Mouse (Mus musculus) brown adipose tissue, adult 24 weeks (tissue): ENCODE data around the gene Gab1. TPM values are rescaled to one million over a fixed set of nuclear protein-coding genes. Genes with fewer than 3 reads are reported as not detected.

Experiments
- H3K27ac ChIP-seq: fragments of 200-500 bp; replicated peaks from 2 replicates; pipeline ENCODE4 v1.5.1; 2012; ENCODE audit warnings: low read depth, mild to moderate bottlenecking, low read length
- H3K4me1 ChIP-seq: fragments of 200-500 bp; 2 replicates; pipeline ENCODE4 v1.6.1; 2012; ENCODE audit warnings: low read length, mixed read lengths; ENCODE audit not compliant: control insufficient read depth, insufficient read depth, insufficient read length
- H3K4me3 ChIP-seq: fragments of 200-500 bp; 2 replicates; pipeline ENCODE4 v1.5.1; 2012; ENCODE audit warnings: low read depth, mild to moderate bottlenecking, low read length, moderate library complexity; ENCODE audit not compliant: insufficient read depth
- polyA plus RNA-seq: library from polyadenylated mRNA; stranded (reverse); fragments of >200 nt; gene quantifications from 2 replicates; pipeline ENCODE4 v1.2.4, GENCODE M21; 2012; ENCODE audit not compliant: missing spikeins, insufficient read depth, insufficient read length

Gab1 gene
- polyA plus RNA-seq, 1 experiment, result 6.1 TPM

DNA sequence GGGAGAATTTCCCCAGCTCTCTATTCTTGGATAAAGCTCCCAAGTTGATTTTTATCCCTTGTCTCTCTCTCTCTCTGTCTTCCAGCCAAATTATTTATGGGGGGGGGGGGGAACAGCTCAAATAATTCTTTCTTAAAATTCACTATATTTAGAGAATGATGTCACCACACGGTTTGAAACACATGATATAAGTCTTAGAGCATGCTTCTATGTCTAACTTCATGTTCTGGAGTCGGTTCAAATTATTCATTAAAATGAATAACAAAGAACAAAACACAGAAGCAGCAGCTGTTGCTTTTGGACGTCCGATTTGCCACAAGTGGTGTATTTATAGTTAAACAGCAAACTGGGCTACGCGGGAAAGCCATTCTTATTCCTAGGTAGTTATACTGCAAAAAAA is 65.1 kb downstream of the Gab1 start:
- Histone ChIP-seq H3K4me1 (peaks cover 29% of the 10 kb centered on the region), H3K4me3 (no peak overlapping the region), H3K27ac (no peak overlapping the region)

- Histone ChIP-seq H3K27ac (peak overlapping the region; percentile 67), H3K4me1 (peaks cover 29% of the 10 kb centered on the region), H3K4me3 (0 out of 2 replicates have a peak overlapping the region, but pooled peaks have one; percentile 19)
These were observed 66.1 kb downstream of the Gab1 start for GRCm38 (mm10) chr8:80814087-80814791.

- H3K27ac ChIP-seq, result peak overlapping the region; percentile 67
- peaks cover 35% of the 10 kb centered on the region for H3K4me1 ChIP-seq
- H3K4me3 ChIP-seq, result no peak overlapping the region
These were observed 66.9 kb downstream of the Gab1 start for GRCm38 (mm10) chr8:80813439-80813838.

- Histone ChIP-seq H3K4me1 (peaks cover 38% of the 10 kb centered on the region), H3K4me3 (no peak overlapping the region), H3K27ac (peak overlapping the region; percentile 79)
These were observed 68.7 kb downstream of the Gab1 start for GRCm38 (mm10) chr8:80811591-80811991.

GRCm38 (mm10) chr8:80810916-80811315 is 69.4 kb downstream of the Gab1 start:
- H3K27ac ChIP-seq, result peak overlapping the region; percentile 79
- H3K4me3 ChIP-seq, result no peak overlapping the region
- peaks cover 42% of the 10 kb centered on the region for H3K4me1 ChIP-seq

GRCm38 (mm10) chr8:80810442-80810841 is 69.9 kb downstream of the Gab1 start:
- Histone ChIP-seq H3K4me1 (peaks cover 45% of the 10 kb centered on the region), H3K4me3 (no peak overlapping the region), H3K27ac (no peak overlapping the region)

DNA sequence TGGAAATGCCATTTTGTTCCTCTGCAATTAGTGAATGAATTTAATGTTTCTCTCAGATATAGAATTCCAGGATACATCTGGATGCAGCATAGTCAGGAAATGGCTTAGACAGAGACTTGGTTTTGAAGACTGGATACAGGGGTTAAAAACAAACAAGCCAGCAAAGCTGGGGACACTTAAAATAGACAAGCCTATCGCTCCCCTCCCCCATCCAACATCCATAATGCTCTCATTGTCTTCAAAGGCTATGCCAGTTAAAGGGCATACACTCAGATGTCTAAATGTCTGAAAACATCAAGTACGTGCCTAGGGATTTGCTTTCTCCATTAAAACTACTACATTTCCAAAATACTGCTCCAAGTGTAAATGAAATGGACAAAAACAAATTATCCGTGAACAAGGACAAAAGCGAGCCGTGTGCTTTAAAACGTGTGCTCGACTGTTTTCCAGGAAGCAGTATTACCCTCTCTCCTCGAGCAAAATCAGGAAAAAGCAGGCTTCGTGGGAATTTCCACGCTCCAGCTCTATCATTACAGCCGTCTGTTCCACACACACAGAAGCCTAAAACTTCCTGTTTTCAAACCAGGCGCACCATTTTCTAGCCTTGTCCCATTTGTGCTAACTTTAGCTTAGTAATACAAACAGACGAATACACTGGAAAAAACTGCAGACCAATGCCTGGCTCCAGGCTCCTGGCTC is 72.4 kb downstream of the Gab1 start:
- Histone ChIP-seq H3K27ac (peak overlapping the region; percentile 62), H3K4me3 (no peak overlapping the region), H3K4me1 (peaks cover 50% of the 10 kb centered on the region)

DNA sequence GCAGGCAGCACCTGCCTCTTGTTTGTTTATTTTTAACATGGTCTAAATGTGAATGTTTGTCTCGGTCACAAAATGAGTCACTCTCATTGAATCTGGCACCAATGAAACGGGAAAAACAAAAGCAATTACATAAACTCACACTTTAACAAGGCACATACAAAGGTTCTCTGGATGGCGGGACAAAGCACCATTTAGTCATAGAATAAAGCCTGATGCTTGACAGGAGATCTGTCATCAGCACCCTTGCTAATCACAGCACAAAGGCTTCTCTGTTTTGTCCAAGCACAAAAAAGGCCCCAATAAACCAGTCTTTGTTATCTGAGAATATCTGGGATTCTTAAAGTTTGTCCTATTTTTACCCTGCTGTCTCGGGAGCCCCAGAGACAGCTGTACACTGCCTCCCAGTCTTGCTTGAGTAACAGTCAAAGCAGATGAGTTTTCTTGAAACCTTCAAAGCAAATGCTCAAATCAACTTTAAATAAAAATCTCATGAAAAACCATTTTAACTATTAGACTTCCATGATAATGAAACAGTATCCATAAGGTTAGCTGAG is 76.2 kb downstream of the Gab1 start:
- Histone ChIP-seq H3K4me1 (peaks cover 29% of the 10 kb centered on the region), H3K27ac (peak overlapping the region; percentile 76), H3K4me3 (no peak overlapping the region)

GRCm38 (mm10) chr8:80798778-80799177 is 81.5 kb downstream of the Gab1 start:
- peaks cover 14% of the 10 kb centered on the region for H3K4me1 ChIP-seq
- H3K27ac ChIP-seq, result peak overlapping the region; percentile 72
- no peak overlapping the region for H3K4me3 ChIP-seq

DNA sequence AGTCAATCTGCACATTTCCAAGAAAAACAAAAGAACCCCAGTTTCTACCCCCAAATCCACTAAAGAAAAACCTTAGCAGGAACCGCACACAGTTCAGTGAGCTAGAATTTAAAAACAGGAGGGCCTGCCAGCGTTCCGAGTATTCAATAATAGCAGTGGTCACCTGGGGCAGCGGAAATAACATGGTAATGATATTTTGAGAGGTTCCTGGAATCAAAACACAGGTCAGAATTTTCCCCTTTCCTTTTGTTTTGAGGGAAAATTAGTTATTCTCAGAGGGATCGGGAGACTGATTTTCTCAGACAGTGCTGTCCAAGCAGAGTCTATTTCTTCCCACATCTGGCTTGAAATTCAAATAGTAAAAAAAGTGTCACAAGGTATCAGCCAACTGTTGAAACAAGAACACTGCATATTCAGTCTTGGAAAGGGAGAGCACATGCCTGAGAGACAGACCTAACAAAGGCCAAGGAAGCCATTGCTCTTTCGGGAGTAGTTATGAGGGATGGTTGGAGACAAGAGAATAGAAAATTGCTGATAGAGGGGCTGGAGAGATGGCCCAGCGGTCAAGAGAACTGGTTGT is 82.0 kb downstream of the Gab1 start:
- Histone ChIP-seq H3K27ac (peak overlapping the region; percentile 72), H3K4me3 (no peak overlapping the region), H3K4me1 (peaks cover 11% of the 10 kb centered on the region)

- Histone ChIP-seq H3K4me3 (no peak overlapping the region), H3K27ac (no peak overlapping the region), H3K4me1 (peaks cover 6% of the 10 kb centered on the region; the same call in 1 of the 2 replicates)
These were observed 84.2 kb downstream of the Gab1 start for GRCm38 (mm10) chr8:80796070-80796469.

- H3K4me1 ChIP-seq, result peaks cover 6% of the 10 kb centered on the region; the same call in 1 of the 2 replicates
- H3K4me3 ChIP-seq, result no peak overlapping the region
- H3K27ac ChIP-seq, result no peak overlapping the region
These were observed 85.5 kb downstream of the Gab1 start for GRCm38 (mm10) chr8:80794585-80795509.

GRCm38 (mm10) chr8:80793791-80794515 is 86.4 kb downstream of the Gab1 start:
- Histone ChIP-seq H3K4me3 (no peak overlapping the region), H3K4me1 (peaks cover 6% of the 10 kb centered on the region; the same call in 1 of the 2 replicates), H3K27ac (no peak overlapping the region)

DNA sequence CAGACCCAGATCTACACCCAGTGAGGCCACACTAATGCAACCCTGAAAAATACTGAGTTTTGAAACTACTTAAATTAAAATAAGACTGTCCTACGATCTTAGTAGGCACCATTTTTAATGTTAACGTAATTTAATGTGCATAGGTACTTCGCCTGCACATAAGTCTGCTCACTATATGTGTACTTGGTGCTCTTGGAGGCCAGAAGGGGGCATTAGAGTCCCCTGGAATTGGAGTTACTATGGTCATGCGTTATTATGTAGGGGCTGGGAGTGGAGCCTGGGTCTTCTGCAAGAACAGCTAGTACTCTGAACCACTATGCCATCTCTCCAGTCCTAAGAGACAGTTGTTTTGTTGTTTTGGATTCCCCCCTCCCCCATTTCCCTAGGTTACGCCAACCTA is 88.1 kb downstream of the Gab1 start:
- Histone ChIP-seq H3K27ac (no peak overlapping the region), H3K4me3 (no peak overlapping the region), H3K4me1 (peaks cover 2% of the 10 kb centered on the region; the same call in 1 of the 2 replicates)
